Mouse (Mus musculus) limb, embryonic 14.5 days (tissue): ENCODE measurements around the gene Gabpb2. TPM values are rescaled to one million over a fixed set of nuclear protein-coding genes. Genes with fewer than 3 reads are reported as not detected.

ENCODE experiments used
- ATAC-seq: fragments of 200-750 bp; cut with Nextera tagmentation; 2 replicates; pipeline ENCODE4 v1.8.0; 2017; ENCODE audit warnings: low read depth, moderate number of reproducible peaks, moderate TSS enrichment; ENCODE audit not compliant: low FRiP score
- DNase-seq: peaks from one replicate; pipeline ENCODE4 v3.0.0-alpha.2; 2015; ENCODE audit warnings: low spot score
- H3K27ac ChIP-seq: fragments of 300-500 bp; sonication (generic); replicated peaks from 2 replicates; pipeline ENCODE4 v1.5.1; 2014; ENCODE audit warnings: low read depth, mild to moderate bottlenecking, low read length, moderate library complexity, mixed read lengths
- H3K27me3 ChIP-seq: fragments of 300-500 bp; sonication (generic); 2 replicates; pipeline ENCODE4 v1.6.1; 2014; ENCODE audit warnings: low read length, mixed read lengths; ENCODE audit not compliant: control insufficient read depth, insufficient read depth
- H3K36me3 ChIP-seq: fragments of 300-500 bp; sonication (generic); 2 replicates; pipeline ENCODE4 v1.6.1; 2014; ENCODE audit warnings: mild to moderate bottlenecking, low read length, moderate library complexity, mixed read lengths; ENCODE audit not compliant: control insufficient read depth, insufficient read depth
- H3K4me1 ChIP-seq: fragments of 300-500 bp; sonication (generic); 2 replicates; pipeline ENCODE4 v1.6.1; 2014; ENCODE audit warnings: antibody characterized with exemption, low read length, mixed read lengths; ENCODE audit not compliant: control insufficient read depth, insufficient read depth
- H3K4me2 ChIP-seq: fragments of 300-500 bp; sonication (generic); replicated peaks from 2 replicates; pipeline ENCODE4 v1.6.1; 2014; ENCODE audit warnings: low read depth, mild to moderate bottlenecking, low read length, moderate library complexity; ENCODE audit not compliant: severe bottlenecking
- H3K4me3 ChIP-seq: fragments of 300-500 bp; sonication (generic); replicated peaks from 2 replicates; pipeline ENCODE4 v1.5.1; 2014; ENCODE audit warnings: low read length
- H3K9ac ChIP-seq: fragments of 300-500 bp; sonication (generic); 2 replicates; pipeline ENCODE4 v1.6.1; 2014; ENCODE audit warnings: mild to moderate bottlenecking, low read depth, low read length, moderate library complexity; ENCODE audit not compliant: severe bottlenecking
- H3K9me3 ChIP-seq: fragments of 300-500 bp; sonication (generic); 2 replicates; pipeline ENCODE4 v1.6.1; 2016; ENCODE audit warnings: low read length; ENCODE audit not compliant: control insufficient read depth
- POLR2A ChIP-seq: fragments of 200-500 bp; IDR thresholded peaks from 2 replicates; pipeline ENCODE4 v1.8.0; 2012; ENCODE audit warnings: inconsistent platforms, mild to moderate bottlenecking, moderate library complexity, borderline replicate concordance; ENCODE audit not compliant: insufficient read depth, insufficient read length; ENCODE audit errors: extremely low read depth
- WGBS: fragments of 180-500 bp; shearing (Covaris S2); extraction: QIAGEN DNeasy Blood & Tissue Kit; methylation state at CpG from one replicate; pipeline ENCODE4 v1.1.7; 2014; 5-methylcytosine and 5-hydroxymethylcytosine counted together
- polyA plus RNA-seq, 2 experiments: library from polyadenylated mRNA; depleted of rRNA in 1 of 2; stranded (reverse) in 1 of 2; unstranded in 1 of 2; fragments of >200 nt; fragmentation: Nextera tagmentation in 1 of 2; extraction: Ambion mirVana in 1 of 2; gene quantifications; 2 replicates each; pipeline versions ENCODE4 v1.2.1 to v1.2.3; 2012 to 2014

The Gabpb2 gene
- polyA plus RNA-seq, 2 experiments = 9.7 to 26.2 TPM

DNA sequence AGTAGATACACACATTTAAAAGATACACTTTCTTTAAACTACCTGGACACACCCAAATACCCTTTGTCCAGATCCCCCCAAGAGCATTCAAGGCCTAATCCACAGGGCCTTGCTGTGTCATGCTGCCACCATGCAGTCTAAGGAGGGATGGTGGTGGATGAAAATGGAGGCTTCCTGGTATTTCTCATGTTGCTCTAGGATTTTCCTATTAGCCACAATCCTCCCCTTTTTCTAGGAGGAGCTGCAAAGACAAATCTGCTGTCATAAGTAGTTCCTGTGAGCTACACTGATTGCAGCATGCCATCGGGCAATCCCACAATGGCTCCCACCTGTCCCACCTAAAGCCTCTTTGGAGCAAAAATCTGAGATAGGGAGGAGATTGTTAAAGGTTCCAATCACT, 9.5 kb upstream of the Gabpb2 start:
- Histone ChIP-seq H3K36me3 (peaks cover 23% of the 10 kb centered on the region), H3K27ac (no peak overlapping the region)

DNA sequence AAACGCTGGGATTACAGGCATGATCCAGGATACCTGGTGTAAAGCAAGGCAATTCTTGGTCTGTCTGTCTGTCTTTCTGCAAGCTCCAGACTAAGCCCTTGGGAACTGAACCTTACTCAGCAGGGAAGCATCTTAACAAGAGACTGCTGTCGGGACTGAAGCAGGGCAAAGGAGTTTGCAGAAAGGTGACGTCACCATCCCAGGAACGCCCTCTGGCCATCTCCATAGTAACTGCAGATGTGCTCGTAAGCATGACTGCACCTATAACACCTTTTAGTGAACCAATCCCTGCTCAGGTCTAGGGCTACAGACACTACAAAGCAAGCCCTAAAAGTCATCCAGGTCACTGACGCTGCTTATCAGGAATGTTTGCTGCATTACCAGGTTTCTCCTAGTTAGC, 6.6 kb upstream of the Gabpb2 start:
- no peak overlapping the region for H3K27ac ChIP-seq
- no peak overlapping the region for H3K9ac ChIP-seq
- ATAC-seq (no peak), DNase-seq (no peak)
- H3K9me3 ChIP-seq = no peaks in the 10 kb centered on the region
- H3K4me3 ChIP-seq = no peak overlapping the region
- no peaks in the 10 kb centered on the region for H3K27me3 ChIP-seq
- H3K4me2 ChIP-seq = no peak overlapping the region
- peaks cover 32% of the 10 kb centered on the region for H3K36me3 ChIP-seq
- WGBS = 22% methylated on average over 6 of the region's 6 CpGs
- TF ChIP-seq POLR2A = no peak
- peaks cover 7% of the 10 kb centered on the region; the same call in 1 of the 2 replicates for H3K4me1 ChIP-seq

More for the DNA sequence above, 9.5 kb upstream of the Gabpb2 start:
- peaks cover 28% of the 10 kb centered on the region for H3K4me1 ChIP-seq
- peak overlapping the region; percentile 75 for H3K4me3 ChIP-seq
- peak overlapping the region; percentile 84 for H3K9ac ChIP-seq
- no peak for TF ChIP-seq POLR2A
- DNase-seq = no peak
- 21% methylated on average over 1 of the region's 1 CpGs for WGBS
- no peak for ATAC-seq
- H3K9me3 ChIP-seq = no peaks in the 10 kb centered on the region
- H3K4me2 ChIP-seq = peak overlapping the region; percentile 73
- H3K27me3 ChIP-seq = no peaks in the 10 kb centered on the region

DNA sequence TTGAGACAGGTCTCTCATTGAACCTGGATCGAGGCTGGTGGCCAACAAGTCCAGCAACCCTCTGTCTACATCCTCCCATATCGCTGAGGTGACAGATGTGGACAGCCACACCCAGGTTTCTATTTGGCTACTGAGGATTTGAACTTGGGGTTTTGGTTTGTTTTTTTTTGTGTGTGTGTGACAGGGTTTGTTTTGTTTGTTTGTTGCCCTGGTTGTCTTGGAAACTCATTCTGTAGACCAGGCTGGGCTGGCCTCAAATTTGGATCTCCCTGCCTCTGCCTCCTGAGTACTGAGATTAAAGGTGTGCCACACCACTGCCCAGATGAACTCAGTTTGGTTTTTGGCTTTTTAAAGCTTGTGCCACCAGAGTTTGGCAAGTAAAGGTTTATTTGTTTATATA, 5.3 kb upstream of the Gabpb2 start:
- H3K4me2 ChIP-seq = no peak overlapping the region
- H3K9ac ChIP-seq = no peak overlapping the region
- H3K9me3 ChIP-seq = no peaks in the 10 kb centered on the region
- 100% methylated on average over 2 of the region's 2 CpGs for WGBS
- H3K4me1 ChIP-seq = peaks cover 9% of the 10 kb centered on the region; the same call in 1 of the 2 replicates
- H3K36me3 ChIP-seq = peaks cover 39% of the 10 kb centered on the region
- H3K4me3 ChIP-seq = no peak overlapping the region
- H3K27me3 ChIP-seq = no peaks in the 10 kb centered on the region
- no peak for DNase-seq
- ATAC-seq = no peak
- H3K27ac ChIP-seq = no peak overlapping the region
- no peak for TF ChIP-seq POLR2A

DNA sequence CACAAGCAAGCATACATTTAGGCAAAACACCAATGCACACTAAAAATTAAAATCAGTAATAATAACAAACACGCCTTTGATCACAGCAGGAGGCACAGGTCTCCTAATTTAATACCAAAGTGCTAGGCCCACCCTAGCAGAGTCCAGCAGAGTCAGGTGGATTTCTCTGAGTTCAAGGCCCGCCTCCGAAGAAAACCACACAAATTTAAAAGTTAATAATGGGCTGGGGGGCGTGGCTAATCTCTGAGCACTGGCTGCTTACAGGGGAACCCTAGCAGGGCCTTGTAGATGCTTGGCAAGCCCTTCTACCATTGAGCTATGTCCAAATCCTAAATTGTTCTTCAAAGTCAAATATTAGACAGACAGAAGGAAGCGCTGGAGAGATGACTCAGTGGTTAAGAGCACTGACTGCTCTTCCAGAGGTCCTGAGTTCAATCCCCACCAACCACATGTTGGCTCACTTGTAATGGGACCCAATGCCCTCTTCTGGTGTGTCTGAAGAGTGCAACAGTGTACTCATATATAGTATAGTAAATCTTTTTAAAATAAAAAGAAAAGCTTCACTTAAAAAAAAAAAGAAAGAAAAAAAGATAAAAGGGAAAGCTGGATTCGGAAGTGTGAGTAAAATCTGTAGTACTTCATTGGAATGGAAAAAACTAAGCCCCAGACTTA, 886 bp upstream of the Gabpb2 start:
- Histone ChIP-seq H3K9me3 (no peaks in the 10 kb centered on the region), H3K4me2 (peak overlapping the region; percentile 56), H3K4me1 (peaks cover 12% of the 10 kb centered on the region), H3K27ac (peak overlapping the region; percentile 100), H3K9ac (no peak overlapping the region), H3K4me3 (peak overlapping the region; percentile 82), H3K36me3 (peaks cover 38% of the 10 kb centered on the region), H3K27me3 (no peaks in the 10 kb centered on the region)
- 78% methylated on average over 6 of the region's 6 CpGs for WGBS
- no peak for TF ChIP-seq POLR2A
- DNase-seq (no peak), ATAC-seq (no peak)

DNA sequence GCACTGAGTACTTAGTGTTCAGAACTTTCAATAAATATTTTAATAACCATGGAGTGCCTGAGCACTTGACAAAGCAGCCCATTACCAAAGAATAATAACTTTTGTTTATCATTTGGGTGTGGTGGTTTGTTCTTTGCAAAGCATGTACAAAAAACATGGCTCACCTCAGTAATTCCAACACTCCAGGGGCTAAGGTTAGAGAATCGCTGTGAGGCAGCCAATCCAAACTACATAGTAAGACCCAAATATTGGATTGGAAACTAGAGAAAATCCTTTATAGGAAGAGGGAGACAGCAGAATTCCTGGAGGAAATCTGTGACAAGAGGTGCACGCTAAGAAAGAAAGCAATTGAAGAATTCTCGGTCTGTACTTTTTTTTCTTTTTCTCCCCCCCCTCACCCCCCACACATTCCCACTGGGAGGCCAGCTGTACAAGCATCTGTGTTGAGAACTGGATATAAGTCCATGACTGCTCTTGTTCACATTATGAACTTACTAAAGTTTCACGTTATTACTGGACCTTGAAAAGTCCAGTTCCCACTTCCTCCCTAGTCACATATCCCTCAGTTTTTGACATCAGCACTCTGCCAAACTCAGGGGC, 961 bp downstream of the Gabpb2 start:
- no peak for TF ChIP-seq POLR2A
- Histone ChIP-seq H3K4me1 (peaks cover 12% of the 10 kb centered on the region), H3K4me3 (peak overlapping the region; percentile 82), H3K27ac (peak overlapping the region; percentile 100), H3K4me2 (peak overlapping the region; percentile 56), H3K27me3 (no peaks in the 10 kb centered on the region), H3K9ac (peak overlapping the region; percentile 93), H3K9me3 (no peaks in the 10 kb centered on the region), H3K36me3 (peaks cover 50% of the 10 kb centered on the region)
- WGBS = 12% methylated on average over 4 of the region's 4 CpGs
- ATAC-seq = peak; percentile 35
- no peak for DNase-seq
